Mouse (Mus musculus): ENCODE measurements at regions not wholly inside any gene's neighbourhood (a gene's known extent, or its start where the extent isn't known, plus 50 kb on each side); places are given as distances from the start of the nearest gene placed in this dataset.

GRCm38 (mm10) chr15:9839681-9840080, 91.0 kb upstream of the Spef2 start:
- TF ChIP-seq CTCF (conservative IDR thresholded peaks at IDR 0.05 in 1 of 2, IDR thresholded peaks at IDR 0.05 in 1 of 2; ENCODE audit: low read depth in 2 of 2, low read length in 2 of 2): no peak
- no peak for TF ChIP-seq POLR2AphosphoS2 (IDR thresholded peaks at IDR 0.05; ENCODE audit: low read depth, low read length)
- no peak for TF ChIP-seq EP300 (IDR thresholded peaks at IDR 0.05; ENCODE audit: low read length)

All from CH12.LX (cell line).